Mouse (Mus musculus) spleen, adult 18-20 months (tissue): ENCODE measurements around the gene Tstd3.

Experiments
- DNase-seq, 2 experiments: peaks; one replicate each; pipeline ENCODE4 v3.0.0; 2022; ENCODE audit warnings: mixed read lengths in 2 of 2

Gene Tstd3

DNA sequence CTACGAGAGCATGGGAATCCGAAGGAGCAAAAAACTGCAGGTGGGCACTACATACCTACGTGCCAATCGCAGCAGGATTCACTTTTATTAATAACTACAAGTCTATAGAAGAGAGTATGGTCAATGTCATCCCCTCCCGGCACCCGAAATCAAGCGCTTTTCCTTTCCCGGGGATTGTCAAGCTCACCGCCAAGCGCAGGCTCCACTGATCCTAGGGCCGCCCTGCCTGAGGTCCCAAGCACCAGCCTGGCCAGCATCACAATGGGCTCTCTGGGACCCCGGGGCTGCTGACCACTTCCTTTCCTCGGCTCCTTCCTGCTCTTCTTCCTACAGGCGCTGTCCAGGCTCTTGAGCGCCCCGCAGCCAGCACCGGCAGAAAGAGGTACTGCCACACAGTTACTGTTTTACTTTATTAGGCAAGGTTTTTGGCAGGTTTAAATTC is at the start of gene Tstd3, which contains the start of gene Usp45:
Gene Tstd3, minus strand, starts transcription at position 350 of the 442 bp plus-strand sequence.
Gene Usp45, plus strand, starts transcription at position 294 of the 442 bp plus-strand sequence.
- peak; percentile 58 to 72 for DNase-seq

- peak in 1 of 2 experiments; percentile 26 for DNase-seq
Observed at GRCm38 (mm10) chr4:21814029-21814428, 47.0 kb upstream of the Tstd3 start.

GRCm38 (mm10) chr4:21812635-21813034 is 45.6 kb upstream of the Tstd3 start:
- no peak for DNase-seq

DNA sequence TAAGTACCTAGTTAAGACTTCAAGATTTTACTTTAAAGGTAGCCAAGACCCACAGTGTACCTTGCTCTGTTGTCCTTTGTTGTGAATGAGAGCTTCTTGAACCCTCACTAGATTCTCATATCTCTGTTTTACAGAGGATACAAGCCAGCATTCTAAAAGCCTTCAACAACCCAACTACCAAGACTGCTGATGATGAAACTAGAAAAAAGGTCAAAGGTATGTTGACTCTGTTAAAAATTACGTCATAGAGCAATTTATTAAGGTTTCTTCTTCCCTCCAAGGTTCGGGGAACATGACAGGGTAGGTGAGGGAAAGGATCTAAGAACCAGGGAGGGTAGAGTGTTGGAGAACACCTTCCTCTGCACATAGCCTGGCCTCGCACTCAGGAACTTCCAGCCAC is 43.6 kb upstream of the Tstd3 start:
- DNase-seq = no peak

DNA sequence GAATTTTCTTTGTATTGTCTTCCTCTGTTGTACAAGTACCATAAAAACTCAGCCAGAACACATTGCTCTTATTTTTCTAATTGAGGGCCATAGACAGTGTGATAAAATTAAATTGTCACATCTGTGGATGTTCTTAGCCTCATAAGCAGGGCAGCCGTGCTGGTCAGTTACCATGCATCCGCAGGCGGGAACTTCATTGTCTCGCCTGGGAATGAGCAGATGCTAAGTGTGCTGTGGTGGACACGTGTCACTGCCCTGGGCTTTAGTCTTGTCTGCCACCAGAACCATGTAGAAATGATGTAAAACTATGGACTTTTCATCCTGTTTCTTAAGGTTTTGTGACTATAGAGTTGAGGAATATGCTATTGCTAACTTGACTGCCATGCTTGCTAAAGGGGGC is 40.2 kb upstream of the Tstd3 start:
- no peak for DNase-seq

GRCm38 (mm10) chr4:21801620-21802019 is 34.6 kb upstream of the Tstd3 start:
- DNase-seq = no peak

- no peak for DNase-seq
Observed at GRCm38 (mm10) chr4:21801013-21801412, 34.0 kb upstream of the Tstd3 start.

DNA sequence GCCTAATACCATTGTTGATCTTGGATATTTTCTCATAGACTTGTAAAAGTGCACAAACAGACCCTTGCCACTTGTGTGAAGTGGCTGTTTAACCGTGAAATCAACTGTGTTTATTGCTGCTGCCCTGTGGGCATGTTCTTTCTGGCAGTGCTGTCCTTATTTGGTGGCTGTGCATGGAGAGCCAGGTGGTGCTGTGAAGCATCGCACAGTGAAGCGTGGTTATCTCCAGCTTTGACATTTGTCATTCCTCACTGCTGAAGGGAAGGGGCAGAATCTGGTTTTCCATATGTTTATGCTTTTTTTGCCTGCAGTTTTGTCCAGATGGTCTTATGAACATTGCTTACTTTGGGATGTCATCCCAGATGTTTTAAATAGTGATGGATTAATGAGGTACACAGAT is 26.6 kb upstream of the Tstd3 start:
- no peak for DNase-seq

- no peak for DNase-seq
Observed at GRCm38 (mm10) chr4:21789836-21790235, 22.8 kb upstream of the Tstd3 start.

DNA sequence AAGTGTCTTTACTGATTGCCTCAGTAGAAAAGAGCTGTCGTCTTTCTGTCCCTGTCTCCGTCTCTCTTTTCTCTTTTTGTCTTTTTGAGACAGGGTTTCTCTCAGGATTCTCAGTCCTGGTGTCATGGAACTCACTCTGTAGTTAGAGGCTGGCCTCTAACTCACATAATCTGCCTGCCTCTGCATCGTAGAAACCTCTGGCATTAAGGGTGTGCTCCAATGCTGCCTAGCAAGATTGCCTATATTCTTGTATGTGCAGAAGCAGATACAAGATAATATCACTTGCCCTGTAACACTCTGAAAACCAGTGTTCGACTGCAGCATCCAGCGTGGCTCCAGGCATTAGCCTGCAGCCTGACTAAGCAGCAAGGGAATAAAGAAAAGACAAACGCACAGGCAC is 21.9 kb upstream of the Tstd3 start:
- DNase-seq = no peak

DNA sequence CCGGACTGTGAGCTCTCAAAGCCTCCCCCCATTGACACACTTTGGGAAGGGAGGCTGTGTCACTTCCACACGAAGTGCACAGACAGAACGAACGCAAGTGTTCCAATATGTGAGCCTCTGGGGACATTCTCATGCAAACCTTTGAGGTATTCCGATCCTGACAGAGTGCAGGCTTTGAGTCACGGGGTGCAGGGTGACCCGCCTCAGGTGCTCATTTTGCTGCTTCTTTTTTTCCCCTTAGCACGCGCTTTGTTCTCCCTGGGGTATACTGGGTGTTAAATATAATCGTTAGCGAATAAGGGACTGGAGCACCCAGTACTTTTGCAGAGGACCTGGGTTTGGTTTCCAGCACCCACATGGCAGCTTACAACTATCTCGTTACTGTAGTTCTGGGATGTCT is 19.3 kb upstream of the Tstd3 start:
- no peak for DNase-seq

DNA sequence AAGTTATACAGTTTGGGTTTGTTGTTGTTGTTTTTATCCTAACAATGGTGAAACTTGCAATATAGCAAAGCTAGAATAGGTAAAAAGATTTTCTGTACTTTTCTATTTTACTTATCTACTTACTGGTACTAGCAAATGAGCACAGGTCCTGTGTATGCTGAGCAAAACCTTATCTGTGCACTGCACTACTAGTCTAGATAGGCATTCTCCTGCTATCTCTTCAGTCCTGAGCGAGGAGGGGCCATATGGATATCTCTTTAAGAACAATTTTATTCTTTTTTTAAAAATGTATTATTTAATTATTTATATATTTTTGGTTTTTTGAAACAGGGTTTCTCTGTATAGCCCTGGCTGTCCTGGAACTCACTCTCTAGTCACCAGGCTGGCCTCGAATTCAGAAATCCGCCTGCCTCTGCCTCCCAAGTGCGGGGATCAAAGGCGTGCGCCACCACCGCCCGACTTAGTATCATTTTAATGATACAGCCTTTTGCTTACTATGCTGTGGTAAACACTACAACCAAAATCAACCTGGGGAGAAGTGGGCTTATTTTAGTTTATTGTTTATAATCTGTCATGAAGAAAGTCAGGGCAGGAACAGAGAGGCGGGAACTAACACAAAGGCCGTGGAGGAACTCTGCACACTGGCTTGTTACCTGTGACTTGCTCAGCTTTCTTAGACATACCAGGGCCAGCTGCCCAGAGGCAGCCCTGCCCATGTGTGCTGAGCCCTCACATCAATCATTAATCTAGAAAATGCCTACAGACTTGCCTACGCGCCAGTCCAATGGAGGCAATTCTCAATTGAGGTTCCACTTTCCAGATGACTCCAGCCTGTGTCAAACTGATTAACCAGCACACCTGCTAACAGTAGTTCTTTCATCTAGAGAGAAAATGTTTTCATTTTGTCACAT is 14.1 kb upstream of the Tstd3 start:
- no peak for DNase-seq

DNA sequence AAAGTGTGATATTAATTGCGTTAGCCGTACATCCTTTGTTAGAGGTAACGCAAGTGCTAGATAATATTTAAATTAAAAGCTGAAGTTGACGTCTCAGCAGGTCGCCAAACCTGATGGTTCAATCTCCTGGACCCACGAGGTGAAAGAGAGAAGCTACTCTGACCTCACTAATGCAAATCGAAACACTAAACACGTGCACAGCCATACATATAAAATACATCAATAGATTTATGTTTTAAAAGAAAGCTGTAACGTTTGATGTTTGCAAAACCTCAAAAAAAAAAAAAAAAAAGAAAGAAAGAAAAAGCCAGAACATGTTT is 9.9 kb upstream of the Tstd3 start:
- DNase-seq = no peak

DNA sequence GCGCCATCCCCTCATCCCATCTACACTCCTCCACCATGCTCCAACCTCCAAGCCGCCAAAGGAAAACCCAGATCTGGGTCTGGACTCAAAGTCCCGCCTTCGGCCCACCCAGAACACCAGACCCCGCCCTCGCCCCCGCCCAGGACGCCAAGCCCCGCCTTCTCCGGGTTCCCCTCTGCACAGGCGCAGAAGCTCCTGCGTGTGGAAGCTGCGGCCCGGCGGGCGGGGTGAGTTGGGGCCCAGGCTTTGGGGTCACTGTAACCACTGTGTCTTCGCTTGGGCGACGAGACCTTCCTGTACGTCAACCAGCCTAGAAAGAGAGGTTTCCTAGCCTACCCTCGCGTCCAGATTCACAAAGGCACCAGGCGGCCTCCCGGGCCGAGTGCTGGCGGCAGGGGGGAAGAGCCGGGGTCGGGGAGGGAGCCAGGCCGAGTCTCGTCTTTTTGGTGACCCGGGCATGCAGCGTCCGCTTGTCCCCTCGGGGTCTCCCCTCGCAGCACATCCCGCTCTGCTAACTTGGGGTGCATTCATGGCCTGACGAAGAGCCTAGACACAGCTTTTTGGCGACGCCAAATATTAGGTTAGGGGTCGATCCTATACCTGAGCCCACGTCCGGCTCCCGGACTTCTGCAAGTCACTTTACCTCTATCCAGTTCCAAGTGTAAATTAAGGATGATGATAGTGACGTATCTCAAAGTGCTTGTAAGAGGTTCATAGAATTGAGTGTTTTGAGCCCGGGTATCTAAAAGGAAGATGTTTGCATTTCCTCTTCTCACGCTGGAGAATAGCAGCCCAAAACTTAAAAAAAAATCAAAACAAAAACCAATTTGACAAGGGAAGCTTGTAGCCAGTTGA is 9.3 kb upstream of the Tstd3 start:
- DNase-seq = peak; percentile 87 to 94

DNA sequence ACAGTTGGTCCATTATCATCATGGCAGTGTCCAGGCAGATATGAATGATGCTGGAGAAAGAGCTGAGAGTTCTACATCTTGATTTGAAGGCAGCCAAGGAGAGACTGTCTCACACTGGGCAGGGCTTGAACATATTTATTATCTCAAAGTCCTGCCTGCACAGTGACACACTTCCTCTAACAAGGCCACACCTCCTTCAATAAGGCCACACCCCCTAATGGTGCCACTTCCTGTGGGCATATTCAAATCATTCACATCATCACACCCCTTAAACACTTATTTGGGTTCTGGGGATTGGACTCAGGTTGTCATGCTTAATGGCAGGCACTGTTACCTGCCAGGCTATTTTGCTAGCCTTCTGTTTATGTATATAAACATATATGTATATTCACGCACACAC is 5.3 kb upstream of the Tstd3 start:
- DNase-seq = no peak

GRCm38 (mm10) chr4:21771064-21771463 is 4.1 kb upstream of the Tstd3 start:
- no peak for DNase-seq

- no peak for DNase-seq
Observed at GRCm38 (mm10) chr4:21766171-21766862, 695 bp downstream of the Tstd3 start.

- no peak for DNase-seq
Observed at GRCm38 (mm10) chr4:21763827-21764226, 3.2 kb downstream of the Tstd3 start.

DNA sequence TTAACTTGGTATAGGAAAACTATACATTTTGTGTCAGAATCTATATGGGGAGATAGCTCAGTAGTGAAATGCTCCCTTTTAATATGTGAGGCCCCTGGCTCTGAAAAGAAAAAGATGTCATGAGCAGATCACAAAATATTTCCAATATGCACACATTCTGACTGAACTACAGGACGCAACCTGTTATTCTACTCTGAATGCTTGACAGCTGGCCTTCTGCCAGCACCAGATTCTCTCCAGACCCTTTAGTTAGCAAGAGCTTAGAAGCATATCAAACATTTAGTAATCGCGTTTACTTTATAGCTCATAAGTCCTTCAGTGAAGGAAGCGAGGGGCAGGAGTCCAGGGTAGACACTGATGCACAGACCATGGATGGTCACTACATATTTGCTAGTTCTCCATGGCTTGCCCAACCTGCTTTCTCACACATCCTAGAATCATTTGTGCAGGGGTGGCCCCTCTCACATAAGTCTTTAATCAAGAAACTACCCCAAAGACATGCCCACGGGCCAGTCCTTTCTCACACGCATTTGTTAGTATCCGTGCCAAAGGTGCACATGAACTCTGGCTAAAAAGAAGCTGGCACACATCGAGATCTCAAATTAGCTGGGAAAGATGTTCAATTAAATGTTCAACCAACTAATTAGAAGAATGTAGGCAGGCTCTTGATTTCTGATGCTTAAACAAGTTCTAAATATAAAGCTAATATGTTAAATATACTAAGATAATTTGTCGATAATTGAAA is 5.4 kb downstream of the Tstd3 start:
- DNase-seq = no peak

DNA sequence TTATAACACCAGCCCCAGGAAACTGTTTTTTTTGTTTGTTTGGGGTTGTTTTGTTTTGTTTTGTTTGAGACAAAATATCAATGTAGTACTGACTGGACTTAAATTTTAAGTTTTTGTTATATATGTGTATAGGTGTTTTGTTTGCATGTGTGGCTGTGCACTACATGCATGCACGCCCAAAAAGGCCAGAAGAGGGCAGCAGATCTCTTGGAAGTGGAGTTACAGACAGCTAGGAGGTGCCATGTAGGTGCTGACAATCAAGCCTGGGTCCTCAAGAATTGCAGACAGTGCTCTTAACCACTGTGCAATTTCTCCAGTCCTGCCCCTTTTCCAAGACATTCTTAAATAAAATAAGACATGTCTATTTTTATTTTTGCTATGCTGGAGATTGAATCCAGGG is 8.2 kb downstream of the Tstd3 start:
- DNase-seq = no peak

DNA sequence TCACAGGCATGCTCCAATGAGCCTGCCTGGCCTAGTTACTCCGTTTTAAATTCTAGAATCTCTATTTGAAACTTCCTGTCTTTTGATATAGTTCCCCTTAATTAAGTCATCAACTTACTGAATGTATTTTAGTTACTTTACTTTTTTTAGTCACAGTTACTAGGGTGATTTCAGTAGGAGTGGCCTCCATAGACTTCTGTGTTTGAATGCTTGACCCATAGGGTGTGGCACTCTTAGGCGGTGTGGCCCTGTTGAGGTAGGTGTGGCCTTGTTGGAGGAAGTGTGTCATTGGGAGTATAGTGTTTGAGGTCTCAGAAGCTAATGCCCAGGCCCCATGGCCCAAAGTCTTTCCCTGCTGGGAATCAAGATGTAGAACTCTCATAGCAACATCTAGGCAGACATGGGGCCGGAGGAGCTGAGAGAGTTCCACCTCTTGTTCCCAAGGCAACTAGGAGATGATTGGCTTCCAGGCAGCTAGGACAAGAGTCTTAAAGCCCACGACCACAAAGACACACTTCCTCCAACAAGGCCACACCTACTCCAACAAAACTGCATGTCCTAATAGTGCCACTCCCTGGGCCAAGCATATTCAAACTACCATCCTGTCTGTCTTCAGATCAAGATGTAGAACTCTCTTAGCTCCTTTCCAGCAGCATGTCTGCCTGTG is 11.8 kb downstream of the Tstd3 start:
- peak; percentile 20 to 30 for DNase-seq

GRCm38 (mm10) chr4:21745723-21746122 is 21.3 kb downstream of the Tstd3 start:
- no peak for DNase-seq
